Mouse (Mus musculus) lung, postnatal 0 days (tissue): ENCODE results near the gene Dennd6a.

Experiments
- CTCF ChIP-seq: IDR thresholded peaks from 2 replicates; pipeline ENCODE4 v1.5.1; 2016; ENCODE audit warnings: antibody characterized with exemption, mild to moderate bottlenecking
- EP300 ChIP-seq: IDR thresholded peaks from 2 replicates; pipeline ENCODE4 v1.6.1; 2016; ENCODE audit warnings: antibody characterized with exemption, mild to moderate bottlenecking, control low read depth

GRCm38 (mm10) chr14:26552853-26553252 lies 20.8 kb upstream of the Dennd6a start:
- TF ChIP-seq EP300 (no peak), CTCF (no peak)
